Mouse (Mus musculus): ENCODE measurements around the gene Fam214b. TPM values are rescaled to one million over a fixed set of nuclear protein-coding genes. Genes with fewer than 3 reads are reported as not detected.

The Fam214b gene
- total and polyA plus RNA-seq, 3 experiments: 1.3 to 3.8 TPM; not detected in 1

DNA sequence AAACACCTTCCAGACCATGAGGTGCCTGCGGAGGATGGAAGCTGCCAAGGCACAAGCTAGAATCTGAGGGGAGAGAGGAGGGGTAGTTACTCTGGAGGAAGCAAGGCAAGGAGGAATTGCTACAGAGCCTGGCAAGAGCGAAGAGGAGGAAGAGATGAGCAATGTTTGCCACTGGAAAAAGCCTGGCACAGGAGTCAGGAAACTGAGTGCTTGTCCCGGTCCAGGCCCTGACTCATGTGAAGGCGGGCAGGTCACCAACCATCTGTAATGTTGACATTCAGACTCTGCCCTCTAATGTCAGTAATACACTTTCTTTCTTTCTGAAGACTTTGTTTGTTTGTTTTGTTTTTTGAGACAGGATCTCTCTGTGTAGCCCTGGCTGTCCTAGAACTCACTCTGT lies 27.9 kb downstream of the Fam214b start (continued):
- TF ChIP-seq POLR2AphosphoS5 (IDR thresholded peaks at IDR 0.05; ENCODE audit: borderline replicate concordance, low read depth, low read length) (no peak), ZKSCAN1 (IDR thresholded peaks at IDR 0.05; ENCODE audit: low read depth, low read length) (no peak), MAFK (IDR thresholded peaks at IDR 0.05; ENCODE audit: borderline replicate concordance, low read depth, low read length) (no peak)

DNA sequence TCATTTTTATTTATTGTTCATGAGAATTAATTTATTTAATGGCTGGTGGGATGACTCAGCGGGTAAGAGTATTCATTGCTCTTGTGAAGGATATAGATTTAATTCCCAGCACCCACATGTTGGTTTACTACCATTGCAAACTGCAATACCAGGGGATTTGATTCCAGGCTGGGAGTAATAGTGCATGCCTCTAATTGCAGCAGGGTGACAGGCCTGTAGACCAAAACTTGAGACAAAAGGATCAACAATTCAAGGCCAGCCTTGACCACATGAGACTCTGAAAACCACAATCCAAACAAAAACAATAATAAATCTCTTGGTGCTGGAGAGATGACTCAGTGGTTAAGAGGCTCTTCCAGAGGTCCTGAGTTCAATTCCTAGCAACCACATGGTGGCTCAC lies 33.9 kb downstream of the Fam214b start:
- Histone ChIP-seq H3K4me3 (ENCODE audit: control insufficient read depth in 1 of 2, insufficient read depth in 1 of 2, low read depth in 2 of 2, low read length in 2 of 2) (no peak overlapping the region), H3K27ac (ENCODE audit: control insufficient read depth, low read depth, low read length) (no peak overlapping the region), H3K9ac (ENCODE audit: control insufficient read depth, low read depth, low read length, poor library complexity, severe bottlenecking) (no peak overlapping the region), H3K4me1 (ENCODE audit: control insufficient read depth in 1 of 2, insufficient read depth in 2 of 2, low read length in 2 of 2) (peaks cover 3 to 11% of the 10 kb centered on the region in 2 experiments; a peak in 3 of 4 replicates), H3K79me2 (ENCODE audit: control insufficient read depth, insufficient read depth, low read length, poor library complexity) (peaks cover 1% of the 10 kb centered on the region; the same call in 1 of the 2 replicates), H3K9me3 (replicated peaks; ENCODE audit: insufficient read depth, low read length) (no peaks in the 10 kb centered on the region), H3K27me3 (ENCODE audit: control insufficient read depth in 1 of 2, insufficient read depth in 2 of 2, low read length in 2 of 2) (no peaks in the 10 kb centered on the region), H3K36me3 (ENCODE audit: control insufficient read depth in 1 of 2, insufficient read depth in 2 of 2, low read length in 2 of 2) (peaks cover 0 to 3% of the 10 kb centered on the region in 2 experiments; a peak in 1 of 4 replicates)
- TF ChIP-seq NELFE (IDR thresholded peaks at IDR 0.05; ENCODE audit: low read depth, low read length): no peak
- no peak for TF ChIP-seq CHD2 (IDR thresholded peaks at IDR 0.05; ENCODE audit: low read length)
- no peak for TF ChIP-seq BHLHE40 (IDR thresholded peaks at IDR 0.05; ENCODE audit: borderline replicate concordance, low read depth, low read length)
- TF ChIP-seq ZC3H11A (IDR thresholded peaks at IDR 0.05; ENCODE audit: low read depth, low read length): no peak
- TF ChIP-seq KAT2A (conservative IDR thresholded peaks at IDR 0.05; ENCODE audit: low read depth, low read length): no peak
- TF ChIP-seq TCF12 (IDR thresholded peaks at IDR 0.05; ENCODE audit: low read depth, low read length): no peak
- no peak for TF ChIP-seq HCFC1 (IDR thresholded peaks at IDR 0.05; ENCODE audit: low read depth, low read length)
- TF ChIP-seq CHD1 (IDR thresholded peaks at IDR 0.05; ENCODE audit: low read depth, low read length): no peak
- TF ChIP-seq POLR2A (IDR thresholded peaks at IDR 0.05; ENCODE audit: control insufficient read depth in 1 of 2, insufficient read depth in 1 of 2, low read depth in 1 of 2, low read length in 2 of 2, poor library complexity in 1 of 2): no peak
- no peak for TF ChIP-seq ZKSCAN1 (IDR thresholded peaks at IDR 0.05; ENCODE audit: low read depth, low read length)
- TF ChIP-seq RCOR1 (IDR thresholded peaks at IDR 0.05; ENCODE audit: low read depth, low read length): no peak
- TF ChIP-seq ETS1 (IDR thresholded peaks at IDR 0.05; ENCODE audit: low read depth, low read length): no peak
- TF ChIP-seq SMC3 (IDR thresholded peaks at IDR 0.05; ENCODE audit: low read depth, low read length): no peak
- no peak for TF ChIP-seq CTCF (IDR thresholded peaks at IDR 0.05 in 2 of 3, conservative IDR thresholded peaks at IDR 0.05 in 1 of 3; ENCODE audit: control insufficient read depth in 1 of 3, insufficient read depth in 1 of 3, low read depth in 2 of 3, low read length in 3 of 3, poor library complexity in 1 of 3, severe bottlenecking in 1 of 3)
- no peak for TF ChIP-seq GABPA (IDR thresholded peaks at IDR 0.05; ENCODE audit: low read depth, low read length)
- TF ChIP-seq MAZ (IDR thresholded peaks at IDR 0.05; ENCODE audit: low read depth, low read length): no peak
- TF ChIP-seq ZMIZ1 (IDR thresholded peaks at IDR 0.05; ENCODE audit: low read depth, low read length): no peak
- no peak for DNase-seq (ENCODE audit: low read depth, low spot score)
